Mouse (Mus musculus) intestine, postnatal 0 days (tissue): Measurements from ENCODE around the gene Ints14. TPM values are rescaled to one million over a fixed set of nuclear protein-coding genes. Genes with fewer than 3 reads are reported as not detected.

Experiments used
- ATAC-seq: fragments of 200-750 bp; cut with Nextera tagmentation; 2 replicates; pipeline ENCODE4 v1.8.0; 2017; ENCODE audit warnings: mild to moderate bottlenecking, moderate TSS enrichment, moderate library complexity
- H3K27ac ChIP-seq: fragments of 300-500 bp; sonication (generic); 2 replicates; pipeline ENCODE4 v1.5.1; 2014; ENCODE audit warnings: mild to moderate bottlenecking, low read depth, low read length, moderate library complexity
- H3K27me3 ChIP-seq: fragments of 300-500 bp; sonication (generic); replicated peaks from 2 replicates; pipeline ENCODE4 v1.6.1; 2014; ENCODE audit warnings: low read length, mixed read lengths; ENCODE audit not compliant: control insufficient read depth, insufficient read depth
- H3K36me3 ChIP-seq: fragments of 300-500 bp; sonication (generic); 2 replicates; pipeline ENCODE4 v1.6.1; 2014; ENCODE audit warnings: mild to moderate bottlenecking, moderate library complexity; ENCODE audit not compliant: control insufficient read depth, insufficient read depth
- H3K4me1 ChIP-seq: fragments of 300-500 bp; sonication (generic); replicated peaks from 2 replicates; pipeline ENCODE4 v1.6.1; 2014; ENCODE audit warnings: antibody characterized with exemption, low read length, mixed read lengths; ENCODE audit not compliant: control insufficient read depth, insufficient read depth
- H3K4me2 ChIP-seq: fragments of 300-500 bp; sonication (generic); replicated peaks from 2 replicates; pipeline ENCODE4 v1.6.1; 2014; ENCODE audit warnings: low read depth, mild to moderate bottlenecking, moderate library complexity
- H3K4me3 ChIP-seq: fragments of 300-500 bp; sonication (generic); 2 replicates; pipeline ENCODE4 v1.5.1; 2014; ENCODE audit warnings: low read depth, low read length
- H3K9ac ChIP-seq: fragments of 300-500 bp; sonication (generic); 2 replicates; pipeline ENCODE4 v1.6.1; 2014; ENCODE audit warnings: mild to moderate bottlenecking, low read depth, low read length
- H3K9me3 ChIP-seq: fragments of 300-500 bp; sonication (generic); 2 replicates; pipeline ENCODE4 v1.6.1; 2016; ENCODE audit warnings: mixed run types; ENCODE audit not compliant: control insufficient read depth
- CTCF ChIP-seq: sonication (generic); IDR thresholded peaks from 2 replicates; pipeline ENCODE4 v1.5.1; 2016; ENCODE audit warnings: low read depth, mild to moderate bottlenecking, control low read depth, antibody characterized with exemption, moderate library complexity
- WGBS: fragments of 180-500 bp; shearing (Covaris S2); extraction: QIAGEN DNeasy Blood & Tissue Kit; methylation state at CpG from one replicate; pipeline ENCODE4 v1.1.7; 2014; 5-methylcytosine and 5-hydroxymethylcytosine counted together
- polyA plus RNA-seq: library from polyadenylated mRNA; unstranded; fragments of >200 nt; fragmentation: Nextera tagmentation; extraction: Ambion mirVana; gene quantifications from 2 replicates; pipeline ENCODE4 v1.2.1, GENCODE M21; 2015

The Ints14 gene
- polyA plus RNA-seq, 1 experiment from 2014 or later = 23.8 TPM

DNA sequence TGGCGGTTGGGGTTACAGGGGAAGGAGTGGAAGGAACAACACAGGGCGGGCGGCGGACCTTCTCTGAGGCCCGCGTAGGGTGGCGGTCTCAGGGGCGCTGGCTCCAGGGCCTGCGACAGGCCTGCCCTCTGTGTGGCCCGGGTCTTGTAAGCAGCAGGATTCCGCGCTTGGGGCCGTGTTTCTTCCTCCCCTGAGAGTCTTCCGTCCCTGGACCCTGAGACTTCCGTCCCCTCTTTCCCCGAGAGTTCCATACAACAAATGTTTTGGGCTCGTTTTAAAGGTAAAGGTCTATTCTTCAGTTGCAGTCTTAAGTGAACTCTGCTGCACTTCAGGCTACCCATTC lies 244 bp downstream of the Ints14 start:
- H3K27me3 ChIP-seq = no peaks in the 10 kb centered on the region
- H3K27ac ChIP-seq = peak overlapping the region; percentile 88
- H3K4me2 ChIP-seq = peak overlapping the region; percentile 68
- ATAC-seq = peak; percentile 72
- H3K4me3 ChIP-seq = peak overlapping the region; percentile 91
- H3K36me3 ChIP-seq = peaks cover 15% of the 10 kb centered on the region; the same call in 1 of the 2 replicates
- no peak for TF ChIP-seq CTCF
- no peaks in the 10 kb centered on the region for H3K9me3 ChIP-seq
- 0% methylated on average over 15 of the region's 17 CpGs for WGBS
- H3K9ac ChIP-seq = peak overlapping the region; percentile 90
- H3K4me1 ChIP-seq = no peaks in the 10 kb centered on the region

DNA sequence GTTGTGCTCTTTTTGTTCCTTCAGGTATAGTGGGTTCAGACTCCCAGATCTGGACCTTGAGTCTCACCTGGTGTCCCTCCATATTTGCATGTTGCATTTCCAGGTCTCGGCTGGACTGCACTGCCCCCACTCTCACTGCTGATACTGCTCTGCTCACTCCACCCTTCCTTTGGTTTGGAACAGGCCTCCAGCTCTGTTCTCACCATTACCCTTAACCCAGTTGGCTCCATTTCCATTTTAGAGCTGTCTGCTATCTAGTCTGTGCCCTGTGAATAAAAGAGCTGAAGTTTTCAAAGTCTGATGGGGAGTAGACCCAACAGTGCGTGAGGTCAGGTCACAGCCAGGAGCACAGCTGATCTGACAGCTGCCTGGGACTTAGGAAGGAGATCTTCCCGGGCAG lies 19.8 kb downstream of the Ints14 start:
- Histone ChIP-seq H3K4me1 (no peaks in the 10 kb centered on the region), H3K27me3 (no peaks in the 10 kb centered on the region), H3K9ac (no peak overlapping the region), H3K4me2 (no peak overlapping the region), H3K36me3 (peaks cover 86% of the 10 kb centered on the region), H3K27ac (no peak overlapping the region), H3K9me3 (no peaks in the 10 kb centered on the region), H3K4me3 (no peak overlapping the region)
- no peak for TF ChIP-seq CTCF
- ATAC-seq = no peak
- 75% methylated on average over 3 of the region's 3 CpGs for WGBS

DNA sequence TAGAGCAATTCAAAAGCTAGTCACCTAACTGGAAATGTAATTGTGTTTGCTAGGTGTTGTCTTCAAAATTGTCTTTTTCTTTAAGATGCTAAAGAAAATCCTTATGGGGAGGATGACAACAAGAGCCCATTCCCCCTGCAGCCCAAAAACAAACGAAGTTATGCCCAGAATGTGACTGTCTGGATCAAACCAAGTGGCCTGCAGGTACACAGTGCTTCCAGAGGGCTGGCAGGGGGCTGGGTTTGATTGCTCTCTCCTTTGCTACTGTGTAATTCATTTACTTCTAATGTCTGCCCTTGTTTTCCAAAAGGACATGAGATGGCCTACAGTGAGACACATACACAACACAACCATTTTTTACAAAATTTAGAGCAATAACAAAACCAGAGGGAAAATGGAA lies 21.2 kb downstream of the Ints14 start:
- WGBS = 79% methylated on average over 1 of the region's 1 CpGs
- Histone ChIP-seq H3K4me3 (no peak overlapping the region), H3K27ac (no peak overlapping the region), H3K9ac (no peak overlapping the region), H3K9me3 (no peaks in the 10 kb centered on the region), H3K4me2 (no peak overlapping the region), H3K4me1 (no peaks in the 10 kb centered on the region), H3K27me3 (no peaks in the 10 kb centered on the region), H3K36me3 (peaks cover 87% of the 10 kb centered on the region)
- TF ChIP-seq CTCF = no peak
- ATAC-seq = no peak

DNA sequence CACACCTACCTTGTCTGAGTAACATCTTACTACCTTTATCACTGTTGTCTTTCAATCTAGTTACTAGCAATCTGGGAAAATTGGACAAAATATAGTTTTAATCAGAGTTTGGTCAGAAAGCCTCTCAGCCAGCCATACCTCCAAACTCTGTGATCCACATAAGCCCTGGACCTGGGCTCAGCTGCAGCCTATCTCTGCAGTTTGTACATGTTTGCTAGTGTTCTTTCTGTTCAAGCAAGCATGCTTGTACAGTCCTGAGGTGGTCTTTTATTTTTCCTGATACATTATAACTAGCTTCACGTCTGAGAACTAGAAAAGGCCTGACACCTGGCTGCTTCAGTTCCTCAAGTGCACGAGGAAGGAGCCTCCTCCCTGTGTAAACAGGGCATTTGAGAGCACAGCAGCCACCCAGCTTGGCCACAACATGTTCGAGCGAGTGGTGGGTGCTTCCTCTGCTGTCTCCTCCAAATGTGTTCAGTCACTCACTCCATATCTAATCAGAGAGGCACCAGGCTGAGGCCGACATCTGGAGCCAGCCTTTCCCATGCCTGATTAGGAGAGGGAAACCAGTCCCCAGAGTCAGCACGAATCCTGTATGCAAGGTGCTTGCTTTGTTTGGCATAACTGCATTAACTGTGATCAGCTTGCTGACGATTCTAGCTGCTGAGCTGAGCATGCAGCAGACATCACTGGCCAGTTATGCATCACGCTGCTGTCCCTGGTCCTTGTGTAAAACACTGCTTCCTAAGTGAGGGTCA lies 24.5 kb downstream of the Ints14 start:
- no peak for ATAC-seq
- no peak overlapping the region for H3K27ac ChIP-seq
- no peaks in the 10 kb centered on the region for H3K27me3 ChIP-seq
- H3K4me3 ChIP-seq = no peak overlapping the region
- H3K4me1 ChIP-seq = no peaks in the 10 kb centered on the region
- TF ChIP-seq CTCF = no peak
- no peaks in the 10 kb centered on the region for H3K9me3 ChIP-seq
- no peak overlapping the region for H3K9ac ChIP-seq
- WGBS = 52% methylated on average over 8 of the region's 8 CpGs
- H3K4me2 ChIP-seq = no peak overlapping the region
- peaks cover 75% of the 10 kb centered on the region for H3K36me3 ChIP-seq

DNA sequence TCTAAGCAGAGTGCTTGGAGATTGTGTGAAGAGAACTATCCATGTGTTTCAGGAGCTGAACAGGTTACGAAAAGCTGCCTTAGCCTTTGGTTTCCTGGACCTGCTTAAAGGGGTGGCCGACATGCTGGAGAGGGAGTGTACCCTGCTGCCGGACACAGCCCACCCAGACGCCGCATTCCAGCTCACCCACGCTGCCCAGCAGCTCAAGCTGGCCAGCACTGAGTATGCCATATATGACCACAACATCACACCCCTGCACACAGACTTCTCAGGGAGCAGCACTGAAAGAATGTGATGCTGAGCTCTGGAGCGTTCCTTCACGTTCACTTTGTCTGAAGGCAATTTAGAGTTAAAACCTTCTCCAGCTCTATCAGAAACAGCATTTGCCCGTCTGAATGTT lies 25.1 kb downstream of the Ints14 start:
- no peak overlapping the region for H3K4me2 ChIP-seq
- WGBS = 83% methylated on average over 9 of the region's 9 CpGs
- no peak for TF ChIP-seq CTCF
- H3K27ac ChIP-seq = no peak overlapping the region
- no peaks in the 10 kb centered on the region for H3K27me3 ChIP-seq
- no peaks in the 10 kb centered on the region for H3K4me1 ChIP-seq
- ATAC-seq = no peak
- no peaks in the 10 kb centered on the region for H3K9me3 ChIP-seq
- no peak overlapping the region for H3K9ac ChIP-seq
- H3K36me3 ChIP-seq = peaks cover 73% of the 10 kb centered on the region
- H3K4me3 ChIP-seq = no peak overlapping the region

DNA sequence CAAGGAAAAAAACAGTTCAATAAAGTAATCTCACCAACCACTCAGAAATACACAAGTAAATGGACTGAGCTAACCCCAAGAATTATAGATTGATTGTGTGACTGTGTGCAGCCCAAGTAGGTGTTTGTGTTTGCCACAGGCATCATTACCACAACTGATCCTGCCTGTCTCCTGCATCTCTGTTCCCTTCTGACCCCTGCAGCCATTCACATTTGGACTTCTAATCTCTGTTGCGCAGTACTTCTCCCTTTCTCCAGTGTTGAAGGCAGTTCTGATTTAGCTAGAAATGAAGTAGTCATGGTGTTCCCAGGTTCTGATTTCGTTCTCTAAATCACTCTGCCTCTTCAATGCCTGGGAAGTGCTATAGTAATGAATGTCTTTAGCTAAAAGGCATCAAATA lies 26.9 kb downstream of the Ints14 start:
- ATAC-seq = no peak
- no peaks in the 10 kb centered on the region for H3K4me1 ChIP-seq
- H3K9ac ChIP-seq = no peak overlapping the region
- H3K4me2 ChIP-seq = no peak overlapping the region
- H3K4me3 ChIP-seq = no peak overlapping the region
- no peaks in the 10 kb centered on the region for H3K9me3 ChIP-seq
- no peaks in the 10 kb centered on the region for H3K27me3 ChIP-seq
- TF ChIP-seq CTCF = no peak
- 91% methylated on average over 2 of the region's 2 CpGs for WGBS
- H3K36me3 ChIP-seq = peaks cover 73% of the 10 kb centered on the region
- H3K27ac ChIP-seq = no peak overlapping the region
